Comparison of ENCODE assay signal across 8 mouse cellular contexts in genomic region chr2:167422150-167422470, GRCm38 (mm10). TPM values are rescaled to one million over a fixed set of nuclear protein-coding genes. Genes with fewer than 3 reads are reported as not detected.
DNase-seq lines count a peak whose midpoint lies in the region; ATAC-seq and TF ChIP-seq lines count a peak whose summit lies in the region.

No protein-coding gene starts in this region.

- intact Hi-C loops in gastrocnemius, adult 2 months (cut with DNase I) = loop anchor here (5.0 kb wide), 3 partner anchors 40 to 360 kb away; partner anchors contain the start of gene Znfx1
- intact Hi-C loops in gastrocnemius, postnatal 14 days (cut with DNase I; ENCODE audit: low total_unique reads) = loop anchor here (5.0 kb wide), 1 partner anchor 40 kb away; no protein-coding TSS in a partner anchor

- TF ChIP-seq CTCF in gastrocnemius, adult 2 months (IDR thresholded peaks at IDR 0.05) = no peak
- no peak for TF ChIP-seq CTCF in thymus, adult 2 months (IDR thresholded peaks at IDR 0.05; ENCODE audit: borderline replicate concordance, control insufficient read depth, extremely low read depth, insufficient read depth, low read length, poor library complexity)

- no peaks in the 10 kb centered on the region for H3K27me3 ChIP-seq in thymus, adult 2 months (ENCODE audit: control insufficient read depth, insufficient read depth, low read length)
- no peaks in the 10 kb centered on the region for H3K27me3 ChIP-seq in liver, embryonic 12.5 days (replicated peaks)

- no peak for TF ChIP-seq POLR2A in thymus, adult 2 months (IDR thresholded peaks at IDR 0.05; ENCODE audit: control insufficient read depth, extremely low read depth, insufficient read depth, low read length, poor library complexity)

- peak overlapping the region; percentile 100 for H3K27ac ChIP-seq in gastrocnemius, adult 2 months
- H3K27ac ChIP-seq in thymus, adult 2 months (ENCODE audit: control insufficient read depth, insufficient read depth, low read length) = peak overlapping the region; percentile 44; the same call in 1 of the 2 replicates
- H3K27ac ChIP-seq in liver, embryonic 12.5 days = peak overlapping the region; percentile 96

- ATAC-seq in liver, embryonic 12.5 days = no peak

- WGBS in thymus, adult 2 months = 4% methylated on average over 11 of the region's 11 CpGs
- WGBS in liver, embryonic 12.5 days (ENCODE audit: insufficient replicate concordance) = 5% methylated on average over 11 of the region's 11 CpGs

- DNase-seq in gastrocnemius, adult 2 months = no peak
- no peak for DNase-seq in gastrocnemius, postnatal 14 days
- no peak for DNase-seq in thymus, adult 2 months
- DNase-seq in thymus, postnatal 10 days (ENCODE audit: low spot score in 2 of 2) = no peak
- no peak for DNase-seq in cerebellum, adult 9-10 months
- DNase-seq in adipocyte (ENCODE audit: low spot score) = no peak
- DNase-seq in layer of hippocampus, postnatal 14 days (ENCODE audit: low spot score in 2 of 2) = no peak

- H3K9me3 ChIP-seq in liver, embryonic 12.5 days (replicated peaks) = 0 out of 2 replicates have a peak, but pooled peaks cover 3% of the 10 kb centered on the region

- H3K36me3 ChIP-seq in thymus, adult 2 months (ENCODE audit: control insufficient read depth, insufficient read depth, low read length) = peaks cover 22% of the 10 kb centered on the region
- H3K36me3 ChIP-seq in liver, embryonic 12.5 days = peaks cover 37% of the 10 kb centered on the region

- peaks cover 8% of the 10 kb centered on the region for H3K4me1 ChIP-seq in thymus, adult 2 months (replicated peaks; ENCODE audit: control insufficient read depth, insufficient read depth, low read length)
- peaks cover 65% of the 10 kb centered on the region for H3K4me1 ChIP-seq in liver, embryonic 12.5 days

- peak overlapping the region; percentile 94 for H3K9ac ChIP-seq in liver, embryonic 12.5 days

- H3K4me2 ChIP-seq in liver, embryonic 12.5 days = peak overlapping the region; percentile 73

- H3K4me3 ChIP-seq in gastrocnemius, adult 2 months = peak overlapping the region; percentile 76
- H3K4me3 ChIP-seq in thymus, adult 2 months (ENCODE audit: control insufficient read depth, insufficient read depth, low read length) = peak overlapping the region; percentile 87
- peak overlapping the region; percentile 88 for H3K4me3 ChIP-seq in liver, embryonic 12.5 days

RNA-seq across cellular contexts. Expression of gene Slc9a8, which starts 0.6 kb away (rescaled TPM):
- 10 to 100 TPM; 25.0 to 30.4 TPM for total RNA-seq in gastrocnemius, adult 2 months (2021)
- total RNA-seq in gastrocnemius, postnatal 14 days (2021) = 10 to 100 TPM; 24.5 to 24.6 TPM
- polyA plus RNA-seq in thymus, adult 2 months (2012; rRNA removed) = 75.4 and 90.9 TPM in 2 replicates
- polyA plus RNA-seq in liver, embryonic 12.5 days (2016; fragmentation: Nextera tagmentation; extraction: Ambion mirVana) = 17.4 and 18.8 TPM in 2 replicates
- 10 to 100 TPM; 29.9 to 33.3 TPM for total RNA-seq in layer of hippocampus, postnatal 14 days (2021)

Comparison
In these comparisons a context has a peak if more than half of its experiments do, and no peak if none do; other contexts are left out.
1. H3K27ac ChIP-seq: peak in every context shown above with its lines; median percentile 100 in gastrocnemius, adult 2 months; 96 in liver, embryonic 12.5 days; 44 in thymus, adult 2 months.